Mouse (Mus musculus): ENCODE measurements around the gene Gm8206. TPM values are rescaled to one million over a fixed set of nuclear protein-coding genes. Genes with fewer than 3 reads are reported as not detected.
"Not testable (repeated sequence)": the region's sequence is repeated elsewhere in the genome, so short reads cannot be mapped to it uniquely, and the experiment has no call there.

Gene Gm8206
- not detected for total RNA-seq (2021)
- long read RNA-seq, experiment 1, result 0 reads
- long read RNA-seq, experiment 2, result 0 reads

DNA sequence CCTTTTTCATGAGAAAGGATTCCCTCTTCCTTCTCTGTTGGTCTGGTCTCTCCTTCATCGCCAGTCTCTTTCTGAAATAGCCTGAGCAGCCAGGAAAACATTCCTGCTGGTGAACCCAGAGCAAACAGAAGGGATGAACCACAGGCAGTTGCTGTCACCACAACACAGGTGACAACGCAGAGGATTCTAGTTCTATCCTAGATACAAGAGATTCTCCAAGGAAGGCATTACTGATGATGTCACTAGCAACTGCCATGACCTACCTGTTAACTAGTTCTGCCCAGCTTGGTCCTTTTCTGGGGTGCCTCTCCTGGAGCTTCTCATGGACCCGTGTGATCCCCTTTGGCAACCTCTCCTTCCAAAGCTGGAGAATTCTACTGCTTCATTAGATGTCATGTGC, at the start of gene Gm8206:
Gene Gm8206, minus strand, starts transcription at position 101 of the 400 bp plus-strand sequence.
- DNase-seq (ENCODE audit: low spot score in 2 of 2), result not testable (repeated sequence)

- not testable (repeated sequence) for DNase-seq (ENCODE audit: low spot score in 2 of 2)
Measured at GRCm38 (mm10) chr14:6125707-6126106, 32.0 kb upstream of the Gm8206 start, which contains the start of gene Gm3476. Gm3476 (minus strand) TSS chr14:6125807.

DNA sequence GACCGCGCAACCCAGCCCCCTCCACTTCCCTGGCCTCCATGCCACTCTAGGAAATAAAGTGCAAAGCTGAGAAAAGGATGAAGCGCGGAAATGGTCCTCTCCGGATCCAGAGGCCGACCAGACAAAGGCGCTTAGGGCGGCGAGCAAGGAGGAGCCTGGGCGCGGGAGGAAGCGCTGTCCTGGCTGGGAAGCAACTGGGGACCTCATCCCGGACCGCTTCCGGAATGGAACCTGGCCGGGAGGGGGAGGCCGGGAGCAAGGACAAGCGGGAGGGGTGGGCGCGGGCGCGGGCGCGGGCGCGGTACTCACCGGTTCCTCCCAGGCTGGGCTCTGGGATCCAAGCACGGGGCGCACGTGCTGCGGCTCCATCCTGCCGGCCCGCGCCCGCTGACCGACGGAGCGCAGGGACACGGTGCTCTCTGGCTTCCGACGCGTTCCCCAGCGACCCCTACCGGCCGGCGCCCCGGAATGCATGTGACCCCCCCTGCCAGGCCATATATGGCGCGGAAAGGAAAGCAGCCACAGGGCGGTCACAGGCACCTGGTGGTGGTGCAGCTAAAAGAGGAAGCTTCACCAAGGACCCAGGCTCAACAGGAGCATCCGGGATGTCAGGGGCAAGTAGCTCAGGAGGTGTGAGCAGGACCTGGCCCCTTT, 14.7 kb upstream of the Gm8206 start, which contains the start of gene Gm3468:
Gene Gm3468, minus strand, starts transcription at position 394 of the 654 bp plus-strand sequence.
- peak; percentile 16 to 27 for DNase-seq (ENCODE audit: low spot score in 2 of 2)

- DNase-seq (ENCODE audit: low spot score in 2 of 2), result not testable (repeated sequence)
Measured at GRCm38 (mm10) chr14:6107500-6107899, 13.8 kb upstream of the Gm8206 start.

DNA sequence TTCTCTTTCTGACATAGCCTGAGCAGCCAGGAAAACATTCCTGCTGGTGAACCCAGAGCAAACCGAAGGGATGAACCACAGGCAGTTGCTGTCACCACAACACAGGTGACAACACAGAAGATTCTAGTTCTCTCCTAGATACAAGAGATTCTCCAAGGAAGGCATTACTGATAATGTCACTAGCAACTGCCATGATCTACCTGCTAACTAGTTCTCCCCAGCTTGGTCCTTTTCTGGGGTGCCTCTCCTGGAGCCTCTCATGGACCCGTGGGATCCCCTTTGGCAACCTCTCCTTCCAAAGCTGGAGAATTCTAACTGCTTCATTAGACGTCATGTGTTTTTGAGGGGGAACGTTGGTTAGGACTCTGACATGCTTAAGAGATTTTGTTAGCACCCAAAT, 35.6 kb downstream of the Gm8206 start, which contains the start of gene Gm6337:
Gene Gm6337, minus strand, starts transcription at position 101 of the 400 bp plus-strand sequence.
- not testable (repeated sequence) for DNase-seq (ENCODE audit: low spot score in 2 of 2)

DNA sequence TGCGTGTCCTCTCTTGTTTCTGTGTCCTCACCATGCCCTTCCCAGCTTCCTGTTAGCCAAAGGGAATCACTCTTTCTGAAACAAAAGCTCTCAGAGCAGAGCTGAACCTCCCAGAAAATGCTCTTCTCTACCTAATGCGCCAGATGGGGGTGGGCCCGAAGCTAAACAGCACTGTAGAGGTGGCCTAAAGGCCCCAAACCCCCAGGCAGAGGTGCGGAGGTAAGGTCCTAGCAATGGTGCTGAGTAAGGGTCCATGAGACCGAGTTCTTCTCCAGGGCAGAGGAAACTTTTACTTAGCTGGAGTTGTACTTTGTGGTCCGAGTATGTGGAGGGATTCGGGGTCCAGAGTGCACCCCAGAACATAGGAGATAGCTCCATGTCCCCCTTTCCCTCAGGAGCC, 106.6 kb downstream of the Gm8206 start:
- peak; percentile 10 to 18 for DNase-seq (ENCODE audit: low spot score in 2 of 2)

DNA sequence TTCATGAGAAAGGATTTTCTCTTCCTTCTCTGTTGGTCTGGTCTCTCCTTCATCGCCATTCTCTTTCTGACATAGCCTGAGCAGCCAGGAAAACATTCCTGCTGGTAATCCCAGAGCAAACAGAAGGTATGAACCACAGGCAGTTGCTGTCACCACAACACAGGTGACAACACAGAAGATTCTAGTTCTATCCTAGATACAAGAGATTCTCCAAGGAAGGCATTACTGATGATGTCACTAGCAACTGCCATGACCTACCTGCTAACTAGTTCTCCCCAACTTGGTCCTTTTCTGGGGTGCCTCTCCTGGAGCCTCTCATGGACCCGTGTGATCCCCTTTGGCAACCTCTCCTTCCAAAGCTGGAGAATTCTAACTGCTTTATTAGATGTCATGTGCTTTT, 114.7 kb downstream of the Gm8206 start, which contains the start of gene Gm3453:
Gene Gm3453, minus strand, starts transcription at position 101 of the 400 bp plus-strand sequence.
- DNase-seq (ENCODE audit: low spot score in 2 of 2), result not testable (repeated sequence)

Other genes with a start within 250 kb of the Gm8206 start
- gene Gm8237, start 213.6 kb downstream of the Gm8206 start, total RNA-seq (2021), result 1 to 10 TPM in 1 of 2 experiments, under 1 TPM in 1; 0.54 to 1.1 TPM
- gene Gm3248, start 132.2 kb downstream of the Gm8206 start, total RNA-seq (2021), result under 1 TPM; 0.52 to 0.57 TPM
- not detected for gene Gm3453, start 114.8 kb downstream of the Gm8206 start, total RNA-seq (2021)
- gene Gm6337, start 35.7 kb downstream of the Gm8206 start, total RNA-seq (2021), result not detected
- under 1 TPM; 0.54 to 0.70 TPM for gene Gm3468, start 14.7 kb upstream of the Gm8206 start, total RNA-seq (2021)
- gene Gm3476, start 31.9 kb upstream of the Gm8206 start, total RNA-seq (2021), result not detected
- gene Gm21560, start 125.3 kb upstream of the Gm8206 start, total RNA-seq (2021), result under 1 TPM; 0.67 to 0.71 TPM
- under 1 TPM; 0.39 to 0.44 TPM for gene Gm3411, start 193.3 kb upstream of the Gm8206 start, total RNA-seq (2021)
- gene Gm21103, start 210.9 kb upstream of the Gm8206 start, total RNA-seq (2021), result not detected
- not detected for gene Gm3618, start 249.7 kb upstream of the Gm8206 start, total RNA-seq (2021)